Mouse (Mus musculus) intestine, embryonic 14.5 days (tissue): Measurements from ENCODE around the gene Cdc42bpa. TPM values are rescaled to one million over a fixed set of nuclear protein-coding genes. Genes with fewer than 3 reads are reported as not detected.

ENCODE experiments used
- ATAC-seq: fragments of 200-750 bp; cut with Nextera tagmentation; replicated peaks from 2 replicates; pipeline ENCODE4 v1.8.0; 2017; ENCODE audit warnings: low read depth, moderate number of reproducible peaks, moderate TSS enrichment, moderate library complexity; ENCODE audit not compliant: low FRiP score, low TSS enrichment
- DNase-seq: peaks from one replicate; pipeline ENCODE4 v3.0.0-alpha.2; 2018; ENCODE audit warnings: low spot score
- H3K27ac ChIP-seq: fragments of 300-500 bp; sonication (generic); 2 replicates; pipeline ENCODE4 v1.5.1; 2014; ENCODE audit warnings: low read depth, mild to moderate bottlenecking, control low read depth
- H3K27me3 ChIP-seq: fragments of 300-500 bp; sonication (generic); replicated peaks from 2 replicates; pipeline ENCODE4 v1.6.1; 2014; ENCODE audit warnings: low read length, control low read depth; ENCODE audit not compliant: control insufficient read depth, insufficient read depth
- H3K36me3 ChIP-seq: fragments of 300-500 bp; sonication (generic); 2 replicates; pipeline ENCODE4 v1.6.1; 2014; ENCODE audit warnings: low read length, control low read depth; ENCODE audit not compliant: control insufficient read depth, insufficient read depth
- H3K4me1 ChIP-seq: fragments of 300-500 bp; sonication (generic); replicated peaks from 2 replicates; pipeline ENCODE4 v1.6.1; 2014; ENCODE audit warnings: low read length, control low read depth, mixed read lengths; ENCODE audit not compliant: control insufficient read depth, insufficient read depth
- H3K4me2 ChIP-seq: fragments of 300-500 bp; sonication (generic); 2 replicates; pipeline ENCODE4 v1.6.1; 2014; ENCODE audit warnings: low read length
- H3K4me3 ChIP-seq: fragments of 300-500 bp; sonication (generic); 2 replicates; pipeline ENCODE4 v1.5.1; 2014; ENCODE audit warnings: low read depth, low read length, control low read depth, mixed read lengths
- H3K9ac ChIP-seq: fragments of 300-500 bp; sonication (generic); 2 replicates; pipeline ENCODE4 v1.6.1; 2014; ENCODE audit warnings: mild to moderate bottlenecking, low read length
- H3K9me3 ChIP-seq: fragments of 300-500 bp; sonication (generic); 2 replicates; pipeline ENCODE4 v1.6.1; 2016; ENCODE audit warnings: low read length, control low read depth; ENCODE audit not compliant: control insufficient read depth
- WGBS: fragments of 180-500 bp; shearing (Covaris S2); extraction: QIAGEN DNeasy Blood & Tissue Kit; methylation state at CpG from one replicate; pipeline ENCODE4 v1.1.7; 2014; 5-methylcytosine and 5-hydroxymethylcytosine counted together
- polyA plus RNA-seq: library from polyadenylated mRNA; unstranded; fragments of >200 nt; fragmentation: Nextera tagmentation; extraction: Ambion mirVana; gene quantifications from 2 replicates; pipeline ENCODE4 v1.2.1, GENCODE M21; 2014

Gene Cdc42bpa
- polyA plus RNA-seq, 1 experiment from 2014 or later = 14.1 TPM

DNA sequence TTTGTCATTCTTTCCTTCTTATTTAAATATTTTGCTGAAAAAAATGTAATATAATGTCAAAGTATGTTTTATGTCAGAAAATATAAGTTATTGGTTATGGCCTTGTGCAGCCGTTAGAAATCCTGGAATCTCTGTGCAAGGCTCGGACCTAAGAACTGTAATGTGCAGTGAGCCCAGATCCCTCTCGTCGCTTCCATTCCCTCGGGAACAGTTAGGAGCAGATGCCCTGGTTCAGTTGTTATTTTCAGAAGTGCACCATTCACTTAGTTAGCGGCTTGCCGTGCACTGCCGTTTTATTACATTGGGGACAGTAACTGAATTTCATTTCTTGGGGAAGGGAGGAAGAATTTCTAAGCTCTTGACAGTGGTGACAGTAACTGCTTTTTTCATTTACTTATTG, 158.0 kb downstream of the Cdc42bpa start:
- no peak overlapping the region for H3K9ac ChIP-seq
- WGBS = 82% methylated on average over 8 of the region's 8 CpGs
- ATAC-seq = no peak
- H3K4me3 ChIP-seq = no peak overlapping the region
- H3K4me1 ChIP-seq = no peaks in the 10 kb centered on the region
- H3K4me2 ChIP-seq = no peak overlapping the region
- no peaks in the 10 kb centered on the region for H3K9me3 ChIP-seq
- H3K27me3 ChIP-seq = no peaks in the 10 kb centered on the region
- H3K27ac ChIP-seq = no peak overlapping the region
- peaks cover 11% of the 10 kb centered on the region for H3K36me3 ChIP-seq
- no peak for DNase-seq

DNA sequence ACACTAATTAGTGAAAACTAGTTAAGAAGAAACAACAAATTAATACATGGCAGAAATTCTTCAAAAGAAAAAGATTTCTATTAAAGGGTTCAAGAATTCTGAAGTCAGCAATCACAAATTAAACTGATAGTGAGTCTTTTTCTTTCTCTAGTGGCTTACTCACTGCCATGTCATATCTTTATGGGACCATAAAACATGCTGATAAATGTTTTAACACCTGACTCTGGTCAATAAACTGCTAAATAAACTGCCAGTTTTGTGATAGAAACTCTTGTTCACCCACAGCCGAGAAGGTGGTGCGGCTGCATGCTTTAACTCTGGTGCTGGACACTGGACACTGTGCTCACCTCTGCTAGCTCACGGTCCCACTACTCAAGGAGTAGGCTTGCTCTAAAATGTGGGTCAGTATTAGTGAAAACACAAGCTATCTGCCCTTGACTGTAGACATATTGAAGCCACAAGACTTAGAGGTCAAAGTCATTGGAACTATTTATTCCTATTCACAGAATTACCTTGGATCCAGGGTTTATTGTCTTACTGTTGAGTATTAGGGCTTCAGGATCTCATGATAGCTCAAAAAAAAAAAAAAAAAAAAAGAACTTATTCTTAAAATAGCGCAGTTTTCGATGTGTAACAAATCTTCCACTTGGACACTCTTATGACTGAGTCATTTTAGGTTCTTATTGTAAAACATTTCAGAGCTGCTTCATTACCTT, 168.0 kb downstream of the Cdc42bpa start:
- ATAC-seq (peak; percentile 66), DNase-seq (peak; percentile 58)
- Histone ChIP-seq H3K27me3 (no peaks in the 10 kb centered on the region), H3K36me3 (no peaks in the 10 kb centered on the region), H3K4me2 (no peak overlapping the region), H3K9ac (no peak overlapping the region), H3K27ac (no peak overlapping the region), H3K9me3 (no peaks in the 10 kb centered on the region), H3K4me1 (no peaks in the 10 kb centered on the region), H3K4me3 (no peak overlapping the region)
- WGBS = 74% methylated on average over 5 of the region's 5 CpGs

DNA sequence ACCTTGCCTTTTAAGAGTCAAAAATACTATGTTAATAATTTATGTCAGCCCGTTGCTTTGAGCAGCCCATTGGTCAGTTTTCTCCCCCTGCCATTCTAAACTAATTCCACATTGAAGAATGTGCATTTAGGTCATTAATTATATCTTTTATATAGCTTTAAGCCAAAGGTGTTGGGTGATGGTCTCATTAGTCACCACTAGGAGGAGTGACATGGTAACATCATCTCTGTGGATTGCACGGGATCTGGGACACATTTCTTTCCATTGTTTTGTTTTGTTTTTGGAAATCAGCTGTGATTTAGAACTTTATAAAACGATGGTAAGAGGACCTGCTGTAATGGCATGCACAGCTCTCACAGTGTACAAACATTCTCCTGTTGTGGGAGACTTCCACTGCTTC, 171.1 kb downstream of the Cdc42bpa start:
- 63% methylated on average over 3 of the region's 3 CpGs for whole genome bisulfite sequencing
- H3K4me3 ChIP-seq = no peak overlapping the region
- no peak for ATAC-seq

DNA sequence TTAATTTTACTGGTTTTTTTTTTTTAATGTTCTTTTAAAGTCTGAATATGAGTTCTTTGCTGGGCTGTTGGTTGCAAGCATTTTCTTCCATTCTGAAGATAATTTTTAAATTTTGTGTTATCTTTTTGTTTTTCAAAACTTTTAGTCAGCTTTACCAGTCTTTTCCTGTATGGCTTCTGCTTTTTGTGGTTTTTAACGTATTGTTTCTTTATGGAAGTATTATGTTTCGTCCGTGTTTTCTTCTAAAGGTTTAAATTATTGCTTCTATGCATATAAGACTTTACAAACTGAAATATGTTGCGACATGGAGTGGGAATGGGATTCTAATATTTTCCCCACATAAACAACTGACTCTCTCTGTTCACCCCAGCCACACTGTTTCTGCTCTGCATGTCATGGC, 171.9 kb downstream of the Cdc42bpa start:
- Histone ChIP-seq H3K4me2 (no peak overlapping the region), H3K4me1 (no peaks in the 10 kb centered on the region), H3K9me3 (no peaks in the 10 kb centered on the region), H3K27me3 (no peaks in the 10 kb centered on the region), H3K27ac (no peak overlapping the region), H3K36me3 (peaks cover 7% of the 10 kb centered on the region; the same call in 1 of the 2 replicates), H3K9ac (no peak overlapping the region), H3K4me3 (no peak overlapping the region)
- WGBS = 83% methylated on average over 4 of the region's 4 CpGs
- DNase-seq (no peak), ATAC-seq (no peak)

More for the DNA sequence above, 171.1 kb downstream of the Cdc42bpa start:
- no peak overlapping the region for H3K27ac ChIP-seq
- no peak for DNase-seq
- H3K36me3 ChIP-seq = no peaks in the 10 kb centered on the region
- no peaks in the 10 kb centered on the region for H3K27me3 ChIP-seq
- H3K4me2 ChIP-seq = no peak overlapping the region
- H3K4me1 ChIP-seq = no peaks in the 10 kb centered on the region
- H3K9ac ChIP-seq = no peak overlapping the region
- H3K9me3 ChIP-seq = no peaks in the 10 kb centered on the region

DNA sequence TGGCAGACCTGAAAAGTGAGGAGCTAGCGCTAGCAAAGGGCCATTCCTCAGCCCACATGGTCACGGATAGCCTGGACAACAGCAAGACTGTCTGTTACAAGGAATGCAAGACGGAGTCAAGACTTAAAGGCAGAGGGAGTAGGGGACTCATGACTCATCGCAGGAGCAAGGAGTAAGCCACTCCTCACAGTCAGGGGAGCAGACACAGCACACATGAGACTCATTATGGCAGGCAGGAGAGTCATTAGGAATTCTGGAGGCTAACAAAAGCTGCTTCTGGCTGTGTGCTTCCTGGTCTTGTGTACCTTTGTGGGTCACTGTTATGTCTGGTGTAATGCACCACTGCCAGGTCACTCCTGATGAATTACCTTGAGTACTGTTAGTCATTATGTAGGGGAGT, 178.9 kb downstream of the Cdc42bpa start:
- DNase-seq = no peak
- H3K9ac ChIP-seq = no peak overlapping the region
- peaks cover 54% of the 10 kb centered on the region for H3K36me3 ChIP-seq
- H3K9me3 ChIP-seq = no peaks in the 10 kb centered on the region
- ATAC-seq = no peak
- no peak overlapping the region for H3K27ac ChIP-seq
- no peaks in the 10 kb centered on the region for H3K27me3 ChIP-seq
- no peaks in the 10 kb centered on the region for H3K4me1 ChIP-seq
- H3K4me3 ChIP-seq = no peak overlapping the region
- 76% methylated on average over 4 of the region's 4 CpGs for WGBS
- H3K4me2 ChIP-seq = no peak overlapping the region

DNA sequence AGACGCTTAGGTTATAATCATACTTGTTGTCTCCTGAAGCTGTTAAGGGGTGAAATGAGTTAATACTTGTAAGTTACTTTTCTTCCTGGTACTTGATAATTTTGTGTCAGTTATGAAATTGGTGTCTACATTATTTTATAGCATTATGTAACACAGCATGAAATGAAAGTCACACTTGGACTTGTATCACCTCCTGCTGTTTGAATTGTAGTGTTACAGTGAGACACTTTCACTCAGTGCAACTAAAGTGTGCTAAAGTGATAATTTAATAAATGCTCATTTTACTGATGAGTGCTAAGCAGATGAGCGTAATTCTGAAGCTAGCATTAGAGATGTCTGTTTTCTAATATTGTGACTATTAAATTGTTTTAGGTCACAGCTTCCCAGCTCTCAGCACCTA, 180.7 kb downstream of the Cdc42bpa start:
- no peak for DNase-seq
- Histone ChIP-seq H3K27ac (no peak overlapping the region), H3K9me3 (no peaks in the 10 kb centered on the region), H3K4me3 (no peak overlapping the region), H3K9ac (no peak overlapping the region), H3K27me3 (no peaks in the 10 kb centered on the region), H3K4me2 (no peak overlapping the region), H3K36me3 (peaks cover 68% of the 10 kb centered on the region), H3K4me1 (no peaks in the 10 kb centered on the region)
- 94% methylated on average over 2 of the region's 2 CpGs for WGBS
- no peak for ATAC-seq

DNA sequence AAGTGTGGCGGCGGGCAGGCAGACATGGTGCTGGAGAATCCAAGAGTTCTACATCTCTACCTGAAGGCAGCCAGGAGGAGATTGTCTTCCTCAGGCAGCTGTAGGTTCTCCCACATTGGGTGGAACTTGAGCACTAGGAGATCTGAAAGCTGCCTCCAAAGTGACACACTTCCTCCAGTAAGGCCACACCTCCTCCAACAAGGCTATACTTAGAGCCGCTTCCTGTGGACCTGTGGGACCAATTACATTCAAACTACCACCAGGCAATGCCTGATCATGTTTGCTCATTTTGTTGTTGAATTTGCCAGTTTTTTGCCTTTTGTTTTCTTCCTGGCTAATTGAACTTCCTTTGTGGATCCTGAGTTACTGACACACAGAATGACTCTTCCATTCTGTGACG, 187.8 kb downstream of the Cdc42bpa start:
- ATAC-seq (no peak), DNase-seq (no peak)
- H3K27ac ChIP-seq = no peak overlapping the region
- H3K4me1 ChIP-seq = no peaks in the 10 kb centered on the region
- no peak overlapping the region for H3K9ac ChIP-seq
- no peaks in the 10 kb centered on the region for H3K27me3 ChIP-seq
- no peak overlapping the region for H3K4me2 ChIP-seq
- H3K9me3 ChIP-seq = no peaks in the 10 kb centered on the region
- WGBS = 91% methylated on average over 4 of the region's 4 CpGs
- no peak overlapping the region for H3K4me3 ChIP-seq
- H3K36me3 ChIP-seq = peaks cover 46% of the 10 kb centered on the region

DNA sequence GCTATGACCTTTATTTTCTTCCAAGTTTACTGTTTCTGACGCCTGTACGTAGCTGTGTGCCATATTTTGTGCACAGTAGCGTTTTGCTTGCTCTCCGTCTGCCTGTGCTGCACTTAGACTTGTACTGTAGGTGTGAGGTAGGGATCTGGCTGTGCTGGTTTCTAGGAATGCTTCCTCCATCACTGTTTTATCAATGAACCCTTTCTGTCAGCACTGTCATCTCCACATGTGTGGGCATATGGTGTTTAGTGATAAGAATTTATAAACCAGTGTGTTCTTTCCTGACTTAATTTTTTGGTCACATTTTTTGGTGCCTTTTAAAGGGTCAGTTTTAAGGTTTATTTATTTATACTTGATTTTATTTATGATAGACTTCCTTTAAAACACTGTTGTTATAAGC, 188.3 kb downstream of the Cdc42bpa start:
- H3K27me3 ChIP-seq = no peaks in the 10 kb centered on the region
- H3K4me2 ChIP-seq = no peak overlapping the region
- no peaks in the 10 kb centered on the region for H3K4me1 ChIP-seq
- 86% methylated on average over 4 of the region's 4 CpGs for WGBS
- H3K27ac ChIP-seq = no peak overlapping the region
- no peak for DNase-seq
- no peak overlapping the region for H3K4me3 ChIP-seq
- H3K9ac ChIP-seq = no peak overlapping the region
- H3K36me3 ChIP-seq = peaks cover 45% of the 10 kb centered on the region
- ATAC-seq = no peak
- H3K9me3 ChIP-seq = no peaks in the 10 kb centered on the region

DNA sequence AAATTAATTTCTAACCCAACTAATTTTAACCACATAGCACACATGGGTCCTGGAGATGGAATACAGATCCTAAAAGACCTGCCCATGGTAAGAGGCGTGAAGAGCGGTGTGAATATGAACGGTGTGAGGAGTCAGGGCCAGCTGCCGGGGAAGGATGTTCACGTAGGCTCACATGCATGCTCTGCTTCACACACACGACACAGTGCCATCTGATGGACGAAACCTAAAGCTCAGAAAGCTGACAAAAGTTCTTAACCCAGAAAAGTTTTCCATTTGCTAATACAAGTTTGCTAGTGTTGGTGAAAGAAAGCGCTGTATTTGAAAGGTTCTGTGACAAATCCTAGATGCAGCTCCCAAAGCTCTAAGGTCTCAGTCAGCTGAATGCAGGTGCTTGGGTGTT, 190.9 kb downstream of the Cdc42bpa start:
- peak; percentile 38 for DNase-seq
- H3K4me3 ChIP-seq = no peak overlapping the region
- H3K9me3 ChIP-seq = no peaks in the 10 kb centered on the region
- no peaks in the 10 kb centered on the region for H3K27me3 ChIP-seq
- H3K27ac ChIP-seq = no peak overlapping the region
- 82% methylated on average over 8 of the region's 8 CpGs for WGBS
- ATAC-seq = no peak
- H3K36me3 ChIP-seq = peaks cover 41% of the 10 kb centered on the region
- no peak overlapping the region for H3K4me2 ChIP-seq
- no peak overlapping the region for H3K9ac ChIP-seq
- no peaks in the 10 kb centered on the region for H3K4me1 ChIP-seq
